Mouse (Mus musculus): ENCODE results near the gene Hoxd13.

- TF ChIP-seq EP300 (IDR thresholded peaks at IDR 0.05; ENCODE audit: low read depth) (no peak), CTCF (IDR thresholded peaks at IDR 0.05; ENCODE audit: low read depth) (no peak)
Observed at GRCm38 (mm10) chr2:74619676-74620246, 48.3 kb upstream of the Hoxd13 start.
